Mouse (Mus musculus): Measurements from ENCODE around the gene Nek6.

Nek6 gene

GRCm38 (mm10) chr2:38509004-38509719 lies 2.3 kb upstream of the Nek6 start:
- DNase-seq (ENCODE audit: inconsistent ontology term): no peak

GRCm38 (mm10) chr2:38510120-38510519 lies 1.3 kb upstream of the Nek6 start:
- peak; percentile 36 for DNase-seq (ENCODE audit: inconsistent ontology term)

GRCm38 (mm10) chr2:38512308-38513182 lies 1.1 kb downstream of the Nek6 start:
- peak; percentile 93 for DNase-seq (ENCODE audit: inconsistent ontology term)

- DNase-seq (ENCODE audit: inconsistent ontology term): no peak
Measured at GRCm38 (mm10) chr2:38513183-38513529, 1.7 kb downstream of the Nek6 start.

- DNase-seq (ENCODE audit: inconsistent ontology term): no peak
Measured at GRCm38 (mm10) chr2:38514411-38514810, 3.0 kb downstream of the Nek6 start.

GRCm38 (mm10) chr2:38515446-38515845 lies 4.0 kb downstream of the Nek6 start:
- peak; percentile 84 for DNase-seq (ENCODE audit: inconsistent ontology term)

- peak; percentile 56 for DNase-seq (ENCODE audit: inconsistent ontology term)
Measured at GRCm38 (mm10) chr2:38516471-38516870, 5.0 kb downstream of the Nek6 start.

GRCm38 (mm10) chr2:38517045-38517444 lies 5.6 kb downstream of the Nek6 start:
- no peak for DNase-seq (ENCODE audit: inconsistent ontology term)

GRCm38 (mm10) chr2:38518719-38519118 lies 7.3 kb downstream of the Nek6 start:
- DNase-seq (ENCODE audit: inconsistent ontology term): no peak

GRCm38 (mm10) chr2:38519934-38520333 lies 8.5 kb downstream of the Nek6 start:
- DNase-seq (ENCODE audit: inconsistent ontology term): no peak

- DNase-seq (ENCODE audit: inconsistent ontology term): no peak
Measured at GRCm38 (mm10) chr2:38521618-38522017, 10.2 kb downstream of the Nek6 start.

- DNase-seq (ENCODE audit: inconsistent ontology term): no peak
Measured at GRCm38 (mm10) chr2:38522354-38522753, 10.9 kb downstream of the Nek6 start.

- no peak for DNase-seq (ENCODE audit: inconsistent ontology term)
Measured at GRCm38 (mm10) chr2:38523781-38524445, 12.5 kb downstream of the Nek6 start.

GRCm38 (mm10) chr2:38525034-38525433 lies 13.6 kb downstream of the Nek6 start:
- no peak for DNase-seq (ENCODE audit: inconsistent ontology term)

GRCm38 (mm10) chr2:38529582-38530152 lies 18.2 kb downstream of the Nek6 start:
- no peak for DNase-seq (ENCODE audit: inconsistent ontology term)

- peak; percentile 62 for DNase-seq (ENCODE audit: inconsistent ontology term)
Measured at GRCm38 (mm10) chr2:38530955-38531381, 19.5 kb downstream of the Nek6 start.

- DNase-seq (ENCODE audit: inconsistent ontology term): no peak
Measured at GRCm38 (mm10) chr2:38533322-38533721, 21.9 kb downstream of the Nek6 start.

- peak; percentile 69 for DNase-seq (ENCODE audit: inconsistent ontology term)
Measured at GRCm38 (mm10) chr2:38533767-38534166, 22.3 kb downstream of the Nek6 start.

GRCm38 (mm10) chr2:38534241-38534940 lies 22.9 kb downstream of the Nek6 start:
- no peak for DNase-seq (ENCODE audit: inconsistent ontology term)

- DNase-seq (ENCODE audit: inconsistent ontology term): peak; percentile 75
Measured at GRCm38 (mm10) chr2:38535051-38535450, 23.6 kb downstream of the Nek6 start.

- DNase-seq (ENCODE audit: inconsistent ontology term): no peak
Measured at GRCm38 (mm10) chr2:38535521-38536220, 24.2 kb downstream of the Nek6 start.
